Mouse (Mus musculus) MEL (cell line): ENCODE measurements around the gene Prkcd. TPM values are rescaled to one million over a fixed set of nuclear protein-coding genes. Genes with fewer than 3 reads are reported as not detected.
A peak's percentile ranks its signal among the peaks of the same experiment; 100 is the strongest.

Source experiments
- DNase-seq: peaks from one replicate; pipeline ENCODE4 v3.0.0; 2011; ENCODE audit warnings: low read depth, low spot score
- H3K27ac ChIP-seq: 2 replicates; pipeline ENCODE4 v1.5.1; 2012; ENCODE audit warnings: low read depth, mild to moderate bottlenecking, control low read depth, low read length, moderate library complexity; ENCODE audit not compliant: control insufficient read depth
- H3K27me3 ChIP-seq, 2 experiments: fragments of 150-350 bp in 1 of 2; sonication (generic) in 1 of 2; 2 replicates each; pipeline ENCODE4 v1.6.1; 2012; ENCODE audit warnings: low read length in 2 of 2, mild to moderate bottlenecking in 2 of 2, improper control_type of control experiment in 1 of 2, moderate library complexity in 1 of 2; ENCODE audit not compliant: insufficient read depth in 2 of 2, control insufficient read depth in 1 of 2
- H3K36me3 ChIP-seq, 2 experiments: 2 replicates each; pipeline ENCODE4 v1.6.1; 2012 to 2014; ENCODE audit warnings: low read length in 2 of 2, improper control_type of control experiment in 1 of 2, inconsistent platforms in 1 of 2, mild to moderate bottlenecking in 1 of 2; ENCODE audit not compliant: insufficient read depth in 2 of 2, control insufficient read depth in 1 of 2
- H3K4me1 ChIP-seq, 2 experiments: fragments of 150-350 bp in 1 of 2; sonication (generic) in 1 of 2; 2 replicates each; pipeline ENCODE4 v1.6.1; 2012; ENCODE audit warnings: low read length in 2 of 2, improper control_type of control experiment in 1 of 2, mild to moderate bottlenecking in 1 of 2; ENCODE audit not compliant: insufficient read depth in 2 of 2, control insufficient read depth in 1 of 2
- H3K4me3 ChIP-seq, 2 experiments: fragments of 150-350 bp in 1 of 2; sonication (generic) in 1 of 2; 2 replicates each; pipeline ENCODE4 v1.5.1; 2012; ENCODE audit warnings: low read depth in 2 of 2, low read length in 2 of 2, mild to moderate bottlenecking in 2 of 2, moderate library complexity in 2 of 2, control low read depth in 1 of 2, improper control_type of control experiment in 1 of 2; ENCODE audit not compliant: control insufficient read depth in 1 of 2, insufficient read depth in 1 of 2
- H3K79me2 ChIP-seq: 2 replicates; pipeline ENCODE4 v1.6.1; 2012; ENCODE audit warnings: mild to moderate bottlenecking, low read length, moderate library complexity; ENCODE audit not compliant: control insufficient read depth, poor library complexity, insufficient read depth
- H3K9ac ChIP-seq: 2 replicates; pipeline ENCODE4 v1.6.1; 2012; ENCODE audit warnings: low read depth, mild to moderate bottlenecking, control low read depth, low read length, moderate library complexity; ENCODE audit not compliant: control insufficient read depth, poor library complexity, severe bottlenecking
- H3K9me3 ChIP-seq: fragments of 150-350 bp; sonication (generic); replicated peaks from 2 replicates; pipeline ENCODE4 v1.6.1; 2012; ENCODE audit warnings: mild to moderate bottlenecking, low read length, improper control_type of control experiment, moderate library complexity; ENCODE audit not compliant: insufficient read depth
- CTCF ChIP-seq, 3 experiments: IDR thresholded peaks in 2 of 3; conservative IDR thresholded peaks in 1 of 3; 2 replicates each; pipeline ENCODE4 v1.5.1; 2011 to 2012; ENCODE audit warnings: low read length in 3 of 3, low read depth in 2 of 3, mild to moderate bottlenecking in 2 of 3, improper control_type of control experiment in 1 of 3, inconsistent platforms in 1 of 3, mixed read lengths in 1 of 3, moderate library complexity in 1 of 3; ENCODE audit not compliant: control insufficient read depth in 1 of 3, insufficient read depth in 1 of 3, poor library complexity in 1 of 3, severe bottlenecking in 1 of 3
- E2F4 ChIP-seq: IDR thresholded peaks from 2 replicates; pipeline ENCODE4 v1.6.1; 2011; ENCODE audit warnings: low read depth, low read length, improper control_type of control experiment, borderline replicate concordance
- ELF1 ChIP-seq: IDR thresholded peaks from 2 replicates; pipeline ENCODE4 v1.6.1; 2014; ENCODE audit warnings: low read depth, mild to moderate bottlenecking, inconsistent platforms, low read length, improper control_type of control experiment, moderate library complexity
- EP300 ChIP-seq, 2 experiments: IDR thresholded peaks; 2 replicates each; pipeline ENCODE4 v1.6.1; 2011; ENCODE audit warnings: improper control_type of control experiment in 2 of 2, low read length in 2 of 2, low read depth in 1 of 2, mild to moderate bottlenecking in 1 of 2
- ETS1 ChIP-seq: IDR thresholded peaks from 2 replicates; pipeline ENCODE4 v1.6.1; 2012; ENCODE audit warnings: low read depth, mild to moderate bottlenecking, inconsistent platforms, low read length, improper control_type of control experiment, moderate library complexity
- GABPA ChIP-seq: IDR thresholded peaks from 2 replicates; pipeline ENCODE4 v1.6.1; 2012; ENCODE audit warnings: low read depth, mild to moderate bottlenecking, inconsistent platforms, low read length, improper control_type of control experiment, moderate library complexity
- GATA1 ChIP-seq: IDR thresholded peaks from 2 replicates; pipeline ENCODE4 v1.6.1; 2011; ENCODE audit warnings: low read depth, low read length, improper control_type of control experiment
- JUND ChIP-seq: IDR thresholded peaks from 2 replicates; pipeline ENCODE4 v1.6.1; 2011; ENCODE audit warnings: low read depth, mild to moderate bottlenecking, improper control_type of control experiment, low read length
- MAFK ChIP-seq: IDR thresholded peaks from 2 replicates; pipeline ENCODE4 v1.6.1; 2011; ENCODE audit warnings: low read depth, mild to moderate bottlenecking, low read length, improper control_type of control experiment, borderline replicate concordance
- MEF2A ChIP-seq: IDR thresholded peaks from 2 replicates; pipeline ENCODE4 v1.6.1; 2014; ENCODE audit warnings: low read depth, mild to moderate bottlenecking, inconsistent platforms, low read length, improper control_type of control experiment; ENCODE audit not compliant: poor library complexity, insufficient replicate concordance, severe bottlenecking; ENCODE audit errors: extremely low read depth
- MYC ChIP-seq: IDR thresholded peaks from 2 replicates; pipeline ENCODE4 v1.6.1; 2011; ENCODE audit warnings: low read depth, mild to moderate bottlenecking, low read length, improper control_type of control experiment, moderate library complexity
- NRF1 ChIP-seq: IDR thresholded peaks from 2 replicates; pipeline ENCODE4 v1.6.1; 2014; ENCODE audit warnings: low read depth, mild to moderate bottlenecking, inconsistent platforms, low read length, improper control_type of control experiment, moderate library complexity; ENCODE audit not compliant: poor library complexity, insufficient read depth, severe bottlenecking
- POLR2A ChIP-seq, 2 experiments: IDR thresholded peaks; 2 replicates each; pipeline ENCODE4 v1.6.1; 2011 to 2012; ENCODE audit warnings: low read length in 2 of 2, mild to moderate bottlenecking in 2 of 2, control low read depth in 1 of 2, improper control_type of control experiment in 1 of 2, low read depth in 1 of 2, moderate library complexity in 1 of 2; ENCODE audit not compliant: control insufficient read depth in 1 of 2, insufficient read depth in 1 of 2, poor library complexity in 1 of 2
- POLR2AphosphoS2 ChIP-seq: IDR thresholded peaks from 2 replicates; pipeline ENCODE4 v1.6.1; 2011; ENCODE audit warnings: low read length, improper control_type of control experiment
- RCOR1 ChIP-seq: IDR thresholded peaks from 2 replicates; pipeline ENCODE4 v1.6.1; 2012; ENCODE audit warnings: low read depth, mild to moderate bottlenecking, inconsistent platforms, low read length, improper control_type of control experiment
- TCF12 ChIP-seq: IDR thresholded peaks from 2 replicates; pipeline ENCODE4 v1.6.1; 2014; ENCODE audit warnings: low read depth, mild to moderate bottlenecking, inconsistent platforms, low read length, improper control_type of control experiment, moderate library complexity
- USF1 ChIP-seq: IDR thresholded peaks from 2 replicates; pipeline ENCODE4 v1.6.1; 2014; ENCODE audit warnings: low read depth, mild to moderate bottlenecking, inconsistent platforms, low read length, improper control_type of control experiment, moderate library complexity
- ZKSCAN1 ChIP-seq: IDR thresholded peaks from 2 replicates; pipeline ENCODE4 v1.6.1; 2012; ENCODE audit warnings: low read depth, mild to moderate bottlenecking, inconsistent platforms, low read length, improper control_type of control experiment, moderate library complexity
- polyA plus RNA-seq, 2 experiments: library from polyadenylated mRNA; stranded (reverse) in 1 of 2; unstranded in 1 of 2; fragments of >175 nt in 1 of 2; fragments of >200 nt in 1 of 2; gene quantifications; 2 replicates each; pipeline versions ENCODE4 v1.2.1 to v1.2.4; 2012; ENCODE audit warnings: low replicate concordance in 2 of 2, low read depth in 1 of 2; ENCODE audit not compliant: insufficient read length in 2 of 2, insufficient read depth in 1 of 2, missing spikeins in 1 of 2
- total RNA-seq: library from RNA; depleted of rRNA; stranded (reverse); fragments of 300-350 nt; gene quantifications from 2 replicates; pipeline ENCODE4 v1.2.3, GENCODE M21; 2012

The Prkcd gene
- total and polyA plus RNA-seq, 3 experiments, result 33.9 to 72.7 TPM; not detected in 1

- TF ChIP-seq ZKSCAN1 (no peak), E2F4 (no peak), USF1 (no peak), EP300 (IDR thresholded peaks at IDR 0.05; ENCODE audit: low read depth in 1 of 2, low read length in 2 of 2) (peak in 1 of 2 experiments; percentile 46; a peak in 1 of 4 replicates), ETS1 (peak; percentile 40; the same call in 1 of the 2 replicates), TCF12 (0 out of 2 replicates have a peak, but pooled peaks have one; percentile 16), POLR2A (IDR thresholded peaks at IDR 0.05; ENCODE audit: control insufficient read depth in 1 of 2, insufficient read depth in 1 of 2, low read depth in 1 of 2, low read length in 2 of 2, poor library complexity in 1 of 2) (no peak; a peak in 1 of 4 replicates), MAFK (peak; percentile 96), NRF1 (no peak), CTCF (IDR thresholded peaks at IDR 0.05 in 2 of 3, conservative IDR thresholded peaks at IDR 0.05 in 1 of 3; ENCODE audit: control insufficient read depth in 1 of 3, insufficient read depth in 1 of 3, low read depth in 2 of 3, low read length in 3 of 3, poor library complexity in 1 of 3, severe bottlenecking in 1 of 3) (no peak), GATA1 (no peak), ELF1 (0 out of 2 replicates have a peak, but pooled peaks have one; percentile 49), GABPA (peak; percentile 99), MEF2A (no peak)
- TF ChIP-seq, all 39 proteins: peak for 6
- peak overlapping the region; percentile 50 for H3K27ac ChIP-seq
Measured at GRCm38 (mm10) chr14:30564451-30564850, 61.6 kb downstream of the Prkcd start.

GRCm38 (mm10) chr14:30562343-30562742 lies 63.7 kb downstream of the Prkcd start:
- Histone ChIP-seq H3K79me2 (peaks cover 14% of the 10 kb centered on the region; the same call in 1 of the 2 replicates), H3K4me1 (peaks cover 15 to 24% of the 10 kb centered on the region in 2 experiments), H3K4me3 (no peak overlapping the region), H3K27ac (peak overlapping the region; percentile 70), H3K9ac (peak overlapping the region; percentile 18; the same call in 1 of the 2 replicates), H3K9me3 (no peaks in the 10 kb centered on the region), H3K27me3 (no peaks in the 10 kb centered on the region), H3K36me3 (peaks cover 27 to 39% of the 10 kb centered on the region in 2 experiments)
- TF ChIP-seq JUND (peak; percentile 76; the same call in 1 of the 2 replicates), POLR2AphosphoS2 (no peak), E2F4 (no peak), RCOR1 (no peak), MYC (no peak)
- no peak for DNase-seq

More at GRCm38 (mm10) chr14:30564451-30564850, 61.6 kb downstream of the Prkcd start:
- H3K4me3 ChIP-seq, result no peak overlapping the region
- H3K9me3 ChIP-seq, result no peaks in the 10 kb centered on the region
- peaks cover 35 to 39% of the 10 kb centered on the region in 2 experiments for H3K36me3 ChIP-seq
- H3K4me1 ChIP-seq, result peaks cover 15 to 24% of the 10 kb centered on the region in 2 experiments
- H3K27me3 ChIP-seq, result no peaks in the 10 kb centered on the region
- H3K9ac ChIP-seq, result peak overlapping the region; percentile 10; the same call in 1 of the 2 replicates
- peak; percentile 84 for DNase-seq
- 0 out of 2 replicates have a peak, but pooled peaks cover 2% of the 10 kb centered on the region for H3K79me2 ChIP-seq
